Mouse (Mus musculus) MEL-GATA-1-ER (cell line): Measurements from ENCODE around the gene Cln6.

ENCODE experiments used
- DNase-seq: peaks from one replicate; pipeline ENCODE4 v3.0.0-alpha.2; 2012; ENCODE audit warnings: low read depth; ENCODE audit errors: extremely low read depth

Gene Cln6

DNA sequence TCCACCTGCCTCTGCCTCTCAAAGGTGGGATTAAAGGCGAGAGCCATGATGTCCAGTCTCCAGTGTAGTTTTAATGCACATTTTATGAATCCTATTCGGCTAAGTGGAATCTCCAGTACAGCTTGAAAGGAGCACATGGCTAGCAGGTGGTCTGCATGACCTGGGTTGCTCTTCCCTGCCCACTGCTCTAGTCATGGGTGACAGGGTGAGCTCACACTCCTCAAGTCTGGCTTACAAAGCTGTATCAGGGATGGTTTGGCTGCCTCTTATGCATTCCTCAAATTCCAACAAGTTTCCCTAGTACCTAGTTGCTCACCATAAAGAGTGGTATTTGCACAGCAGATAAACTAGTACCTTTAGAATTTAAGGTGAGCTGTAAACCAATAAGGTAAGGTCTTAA, 39.2 kb downstream of the Cln6 start:
- DNase-seq = no peak

DNA sequence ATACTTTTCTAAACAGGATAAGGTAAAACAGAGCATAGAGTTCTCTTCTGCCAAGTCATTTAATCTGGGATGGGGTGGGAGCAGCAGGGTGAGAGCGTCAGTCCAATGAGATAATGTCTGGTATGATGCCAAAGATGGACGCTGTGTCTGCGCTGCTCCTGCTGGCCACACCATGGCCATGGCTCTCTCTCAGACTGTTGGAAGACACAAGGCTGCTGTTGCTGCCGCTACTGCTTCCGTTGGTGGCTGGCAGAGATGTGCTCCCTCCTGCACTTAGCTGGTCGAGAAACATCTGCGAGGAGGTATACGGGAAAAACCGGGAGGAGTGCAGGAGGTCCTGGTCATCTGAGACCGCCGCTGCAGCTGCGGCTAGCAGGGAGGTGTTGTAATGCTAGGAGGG, 43.3 kb downstream of the Cln6 start:
- no peak for DNase-seq

DNA sequence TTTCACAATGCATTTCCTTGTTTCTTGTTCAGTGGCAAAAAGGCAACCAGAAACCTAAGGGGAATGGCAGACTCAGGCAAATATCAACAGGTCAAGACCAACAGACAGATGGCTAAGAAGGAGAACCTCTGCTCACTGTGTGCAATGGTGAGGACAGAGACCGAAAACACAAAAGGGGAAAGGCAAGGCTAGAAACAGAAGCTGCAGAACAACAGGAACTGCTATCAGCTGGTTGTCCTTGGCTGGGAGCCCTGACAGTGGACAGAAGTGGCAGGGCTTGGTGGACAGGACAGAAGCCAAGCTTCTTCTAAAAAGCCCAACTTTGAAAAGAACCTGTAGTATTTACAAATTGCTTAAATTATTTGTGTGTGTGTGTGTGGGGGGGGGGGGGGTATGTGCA, 55.9 kb downstream of the Cln6 start:
- no peak for DNase-seq
